Mouse (Mus musculus) G1E (cell line): ENCODE measurements at regions not wholly inside any gene's neighbourhood (a gene's known extent, or its start where the extent isn't known, plus 50 kb on each side); places are given as distances from the start of the nearest gene placed in this dataset.

Source experiments
- ATAC-seq: 2 replicates; pipeline ENCODE4 v1.8.0; 2016; ENCODE audit warnings: mild to moderate bottlenecking; ENCODE audit not compliant: insufficient number of reproducible peaks, poor library complexity, low FRiP score, severe bottlenecking; ENCODE audit errors: extremely low read depth
- DNase-seq: peaks from one replicate; pipeline ENCODE4 v3.0.0; 2012; ENCODE audit warnings: low spot score
- H3K27me3 ChIP-seq: 2 replicates; pipeline ENCODE4 v1.6.1; 2012; ENCODE audit warnings: mild to moderate bottlenecking, low read length, inconsistent platforms; ENCODE audit not compliant: insufficient read depth
- H3K36me3 ChIP-seq: replicated peaks from 2 replicates; pipeline ENCODE3; 2012; ENCODE audit warnings: mild to moderate bottlenecking, inconsistent platforms
- H3K4me1 ChIP-seq: 2 replicates; pipeline ENCODE4 v1.6.1; 2012; ENCODE audit warnings: low read depth, low read length, inconsistent platforms, mixed read lengths; ENCODE audit not compliant: insufficient read depth
- H3K4me3 ChIP-seq: 2 replicates; pipeline ENCODE4 v1.5.1; 2012; ENCODE audit warnings: low read depth, mild to moderate bottlenecking, inconsistent platforms, low read length, moderate library complexity, mixed read lengths
- H3K9me3 ChIP-seq: replicated peaks from 2 replicates; pipeline ENCODE4 v1.6.1; 2012; ENCODE audit warnings: inconsistent platforms
- CTCF ChIP-seq: IDR thresholded peaks from 2 replicates; pipeline ENCODE4 v1.5.1; 2012; ENCODE audit warnings: low read depth, low read length, inconsistent platforms, mixed read lengths
- GATA1 ChIP-seq: IDR thresholded peaks from 2 replicates; pipeline ENCODE4 v1.6.1; 2012; ENCODE audit warnings: borderline replicate concordance, low read length, inconsistent platforms, mixed read lengths
- GATA2 ChIP-seq: IDR thresholded peaks from 2 replicates; pipeline ENCODE4 v1.6.1; 2012; ENCODE audit warnings: low read depth, low read length, inconsistent platforms, borderline replicate concordance
- POLR2AphosphoS5 ChIP-seq: IDR thresholded peaks from 2 replicates; pipeline ENCODE4 v1.6.1; 2012; ENCODE audit warnings: low read depth, low read length, inconsistent platforms; ENCODE audit not compliant: insufficient replicate concordance
- TAL1 ChIP-seq: conservative IDR thresholded peaks from 2 replicates; pipeline ENCODE4 v1.6.1; 2012; ENCODE audit warnings: low read depth, low read length, inconsistent platforms, mixed read lengths

DNA sequence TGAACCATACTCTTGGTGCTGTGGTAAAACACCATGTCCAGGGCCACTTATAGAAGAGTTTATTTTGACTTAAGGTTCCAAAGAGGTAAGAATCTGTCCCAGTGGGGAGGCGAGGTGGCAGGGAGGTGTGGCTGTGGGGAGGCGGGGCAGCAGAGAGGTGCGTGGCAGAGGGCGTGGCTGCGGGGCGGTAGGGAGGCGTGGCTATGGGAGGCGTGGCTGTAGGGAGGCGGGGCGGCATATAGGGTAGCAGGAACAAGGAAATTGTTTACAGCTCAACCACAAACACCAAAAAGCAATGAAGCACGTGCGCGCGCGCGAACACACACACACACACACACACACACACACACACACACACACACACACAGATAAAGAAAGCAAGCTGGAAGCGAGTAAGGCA is 62.0 kb upstream of the Ccdc60 start:
- Histone ChIP-seq H3K27me3 (no peaks in the 10 kb centered on the region), H3K36me3 (no peaks in the 10 kb centered on the region), H3K4me1 (no peaks in the 10 kb centered on the region), H3K4me3 (no peak overlapping the region), H3K9me3 (peaks cover 56% of the 10 kb centered on the region)
- DNase-seq (no peak), ATAC-seq (no peak)
- TF ChIP-seq CTCF (no peak), GATA1 (no peak)

- no peaks in the 10 kb centered on the region for H3K36me3 ChIP-seq
- ATAC-seq (no peak), DNase-seq (no peak)
- no peak for TF ChIP-seq POLR2AphosphoS5
- TF ChIP-seq GATA2, result no peak
- TF ChIP-seq TAL1, result no peak
- peaks cover 64% of the 10 kb centered on the region for H3K9me3 ChIP-seq
- no peaks in the 10 kb centered on the region for H3K4me1 ChIP-seq
- no peak overlapping the region for H3K4me3 ChIP-seq
- H3K27me3 ChIP-seq, result no peaks in the 10 kb centered on the region
These were observed 53.6 kb upstream of the Ccdc60 start for GRCm38 (mm10) chr5:116342203-116342928.

- DNase-seq, result no peak
These were observed 50.7 kb upstream of the Ccdc60 start for GRCm38 (mm10) chr5:116339501-116339900.

More at GRCm38 (mm10) chr5:116339501-116339900, 50.7 kb upstream of the Ccdc60 start:
- no peak for ATAC-seq
- Histone ChIP-seq H3K27me3 (no peaks in the 10 kb centered on the region), H3K36me3 (no peaks in the 10 kb centered on the region), H3K9me3 (peaks cover 58% of the 10 kb centered on the region), H3K4me3 (no peak overlapping the region), H3K4me1 (no peaks in the 10 kb centered on the region)
- TF ChIP-seq GATA2 (no peak), POLR2AphosphoS5 (no peak), CTCF (no peak), TAL1 (no peak), GATA1 (no peak)
